Mouse (Mus musculus): ENCODE measurements at regions not wholly inside any gene's neighbourhood (a gene's known extent, or its start where the extent isn't known, plus 50 kb on each side); places are given as distances from the start of the nearest gene placed in this dataset.

GRCm38 (mm10) chr19:54407904-54408303, 364.0 kb downstream of the Adra2a start:
- TF ChIP-seq CTCF (IDR thresholded peaks at IDR 0.05; ENCODE audit: borderline replicate concordance, extremely low read depth, insufficient read depth, insufficient read length) = no peak
- TF ChIP-seq POLR2A (IDR thresholded peaks at IDR 0.05; ENCODE audit: borderline replicate concordance, extremely low read depth, insufficient read depth, insufficient read length, poor library complexity, severe bottlenecking) = no peak
